Comparison of ENCODE assay signal across 10 mouse cellular contexts in genomic region chrX:143904689-143905088, GRCm38 (mm10). TPM values are rescaled to one million over a fixed set of nuclear protein-coding genes. Genes with fewer than 3 reads are reported as not detected.
DNase-seq lines count a peak whose midpoint lies in the region; ATAC-seq lines count a peak whose summit lies in the region.
"Had no signal": no experiment of that assay in that cellular context is flagged by ENCODE, and none has a peak within 500 bp of the region (broad histone marks: within the 10 kb centered on the region; RNA-seq: fewer than 3 reads in every experiment).

No protein-coding gene starts in this region.

- 22% methylated on average over 2 of the region's 2 CpGs for WGBS in hindbrain, embryonic 11.5 days
- 20% methylated on average over 2 of the region's 2 CpGs for WGBS in hindbrain, embryonic 16.5 days
- WGBS in embryonic facial prominence, embryonic 11.5 days, result 30% methylated on average over 2 of the region's 2 CpGs

- no peak for ATAC-seq in hindbrain, embryonic 11.5 days (ENCODE audit: low FRiP score)
- no peak for ATAC-seq in hindbrain, embryonic 16.5 days
- no peak for ATAC-seq in embryonic facial prominence, embryonic 11.5 days (replicated peaks; ENCODE audit: insufficient number of reproducible peaks, low FRiP score, low TSS enrichment, low read depth)

- peak; percentile 53 for DNase-seq in hindbrain, embryonic 11.5 days (ENCODE audit: low spot score)
- DNase-seq in 3T3-L1 (ENCODE audit: low read depth, low spot score) (peak; percentile 25), MEL-GATA-1-ER (ENCODE audit: extremely low read depth, low read depth) (peak; percentile 6)
- peak; percentile 73 for DNase-seq in embryonic facial prominence, embryonic 11.5 days (ENCODE audit: low spot score)
- DNase-seq in left cerebral cortex, postnatal 4 days, result no peak
- DNase-seq in urinary bladder, postnatal 36 days (ENCODE audit: low spot score in 2 of 2), result no peak
- DNase-seq in layer of hippocampus, adult 9-11 months, result no peak

- H3K9me3 ChIP-seq in hindbrain, embryonic 11.5 days (ENCODE audit: control insufficient read depth, low read length), result no peaks in the 10 kb centered on the region
- H3K9me3 ChIP-seq in hindbrain, embryonic 16.5 days (ENCODE audit: control insufficient read depth, low read length), result no peaks in the 10 kb centered on the region
- no peaks in the 10 kb centered on the region for H3K9me3 ChIP-seq in embryonic facial prominence, embryonic 11.5 days (replicated peaks; ENCODE audit: control insufficient read depth, low read length)
- H3K9me3 ChIP-seq: embryonic facial prominence, embryonic 15.5 days; heart, embryonic 15.5 days had no signal

- no peak overlapping the region for H3K4me3 ChIP-seq in hindbrain, embryonic 11.5 days (ENCODE audit: low read depth, low read length)
- H3K4me3 ChIP-seq in hindbrain, embryonic 16.5 days (ENCODE audit: low read length), result no peak overlapping the region
- no peak overlapping the region for H3K4me3 ChIP-seq in embryonic facial prominence, embryonic 11.5 days (ENCODE audit: low read depth, low read length)
- H3K4me3 ChIP-seq: embryonic facial prominence, embryonic 15.5 days; heart, embryonic 15.5 days had no signal

- H3K9ac ChIP-seq in hindbrain, embryonic 11.5 days (ENCODE audit: low read depth, low read length), result no peak overlapping the region
- H3K9ac ChIP-seq in hindbrain, embryonic 16.5 days (ENCODE audit: low read depth, low read length), result no peak overlapping the region
- no peak overlapping the region for H3K9ac ChIP-seq in embryonic facial prominence, embryonic 11.5 days (replicated peaks; ENCODE audit: low read length)
- H3K9ac ChIP-seq: embryonic facial prominence, embryonic 15.5 days; heart, embryonic 15.5 days had no signal

- intact Hi-C loops in left cerebral cortex, postnatal 4 days (cut with DNase I), result no loop called here

- H3K27me3 ChIP-seq in hindbrain, embryonic 11.5 days (ENCODE audit: control insufficient read depth, insufficient read depth, low read length), result no peaks in the 10 kb centered on the region; the same call in 1 of the 2 replicates
- no peaks in the 10 kb centered on the region for H3K27me3 ChIP-seq in hindbrain, embryonic 16.5 days (replicated peaks; ENCODE audit: control insufficient read depth, insufficient read depth, low read length)
- H3K27me3 ChIP-seq in embryonic facial prominence, embryonic 11.5 days (ENCODE audit: control insufficient read depth, insufficient read depth, low read length), result no peaks in the 10 kb centered on the region
- H3K27me3 ChIP-seq: embryonic facial prominence, embryonic 15.5 days; heart, embryonic 15.5 days had no signal

- no peak overlapping the region for H3K27ac ChIP-seq in hindbrain, embryonic 11.5 days (ENCODE audit: low read depth, low read length)
- H3K27ac ChIP-seq in hindbrain, embryonic 16.5 days (ENCODE audit: low read depth, low read length), result no peak overlapping the region
- H3K27ac ChIP-seq in embryonic facial prominence, embryonic 11.5 days (replicated peaks; ENCODE audit: low read depth, low read length), result no peak overlapping the region
- H3K27ac ChIP-seq: embryonic facial prominence, embryonic 15.5 days; heart, embryonic 15.5 days had no signal

- no peaks in the 10 kb centered on the region for H3K4me1 ChIP-seq in hindbrain, embryonic 11.5 days (replicated peaks; ENCODE audit: control insufficient read depth, insufficient read depth, low read length)
- H3K4me1 ChIP-seq in hindbrain, embryonic 16.5 days (ENCODE audit: control insufficient read depth, insufficient read depth, low read depth, low read length), result peaks cover 3% of the 10 kb centered on the region
- no peaks in the 10 kb centered on the region for H3K4me1 ChIP-seq in embryonic facial prominence, embryonic 11.5 days (ENCODE audit: control insufficient read depth, insufficient read depth, low read length)
- H3K4me1 ChIP-seq: embryonic facial prominence, embryonic 15.5 days; heart, embryonic 15.5 days had no signal

- no peaks in the 10 kb centered on the region for H3K36me3 ChIP-seq in hindbrain, embryonic 11.5 days (ENCODE audit: control insufficient read depth, insufficient read depth, low read length)
- no peaks in the 10 kb centered on the region for H3K36me3 ChIP-seq in hindbrain, embryonic 16.5 days (ENCODE audit: control insufficient read depth, insufficient read depth, low read length)
- H3K36me3 ChIP-seq in embryonic facial prominence, embryonic 11.5 days (replicated peaks; ENCODE audit: control insufficient read depth, insufficient read depth, low read depth, low read length), result no peaks in the 10 kb centered on the region
- H3K36me3 ChIP-seq: embryonic facial prominence, embryonic 15.5 days; heart, embryonic 15.5 days had no signal

- H3K4me2 ChIP-seq in hindbrain, embryonic 11.5 days (replicated peaks; ENCODE audit: low read depth, low read length), result no peak overlapping the region
- no peak overlapping the region for H3K4me2 ChIP-seq in hindbrain, embryonic 16.5 days (ENCODE audit: low read length)
- no peak overlapping the region for H3K4me2 ChIP-seq in embryonic facial prominence, embryonic 11.5 days (ENCODE audit: low read depth, low read length)
- H3K4me2 ChIP-seq: embryonic facial prominence, embryonic 15.5 days; heart, embryonic 15.5 days had no signal

RNA-seq across cellular contexts. Expression of gene Dcx, which starts 28.4 kb away (rescaled TPM):
- polyA plus RNA-seq in hindbrain, embryonic 11.5 days (2014; fragmentation: Nextera tagmentation; extraction: Ambion mirVana), result 170 and 180 TPM in 2 replicates
- polyA plus RNA-seq in hindbrain, embryonic 16.5 days (2015; fragmentation: Nextera tagmentation; extraction: Ambion mirVana), result 230 and 260 TPM in 2 replicates
- 20.1 and 30.9 TPM in 2 replicates for polyA plus RNA-seq in embryonic facial prominence, embryonic 11.5 days (2014; fragmentation: Nextera tagmentation; extraction: Ambion mirVana)
- 100 to 1,000 TPM; 675 to 739 TPM for total RNA-seq in left cerebral cortex, postnatal 4 days (2021)

Comparison
In these comparisons a context has a peak if more than half of its experiments do, and no peak if none do; other contexts are left out.
1. DNase-seq: peak in hindbrain, embryonic 11.5 days (single experiment), 3T3-L1 (single experiment), MEL-GATA-1-ER (single experiment) and embryonic facial prominence, embryonic 11.5 days (single experiment); none in left cerebral cortex, postnatal 4 days (single experiment), urinary bladder, postnatal 36 days (0 of 2) and layer of hippocampus, adult 9-11 months (single experiment).